Mouse (Mus musculus) embryonic facial prominence, embryonic 13.5 days (tissue): Measurements from ENCODE around the gene Fmn2. TPM values are rescaled to one million over a fixed set of nuclear protein-coding genes. Genes with fewer than 3 reads are reported as not detected.

ENCODE experiments used
- ATAC-seq: fragments of 200-750 bp; cut with Nextera tagmentation; 2 replicates; pipeline ENCODE4 v1.8.0; 2017; ENCODE audit warnings: low read depth; ENCODE audit not compliant: insufficient number of reproducible peaks, insufficient read depth, low FRiP score, low TSS enrichment
- H3K27ac ChIP-seq: fragments of 300-500 bp; sonication (generic); 2 replicates; pipeline ENCODE4 v1.5.1; 2015; ENCODE audit warnings: moderate library complexity, mild to moderate bottlenecking, inconsistent platforms
- H3K27me3 ChIP-seq: fragments of 300-500 bp; sonication (generic); 2 replicates; pipeline ENCODE4 v1.6.1; 2015; ENCODE audit warnings: mild to moderate bottlenecking, inconsistent platforms
- H3K36me3 ChIP-seq: fragments of 300-500 bp; sonication (generic); 2 replicates; pipeline ENCODE4 v1.6.1; 2015; ENCODE audit warnings: mild to moderate bottlenecking, inconsistent platforms
- H3K4me1 ChIP-seq: fragments of 300-500 bp; sonication (generic); 2 replicates; pipeline ENCODE4 v1.6.1; 2015; ENCODE audit warnings: inconsistent platforms
- H3K4me2 ChIP-seq: fragments of 300-500 bp; sonication (generic); 2 replicates; pipeline ENCODE4 v1.6.1; 2015; ENCODE audit warnings: moderate library complexity, mild to moderate bottlenecking, inconsistent platforms
- H3K4me3 ChIP-seq: fragments of 300-500 bp; sonication (generic); 2 replicates; pipeline ENCODE4 v1.5.1; 2015; ENCODE audit warnings: mild to moderate bottlenecking, inconsistent platforms
- H3K9ac ChIP-seq: fragments of 300-500 bp; sonication (generic); 2 replicates; pipeline ENCODE4 v1.6.1; 2015; ENCODE audit warnings: mild to moderate bottlenecking, inconsistent platforms
- H3K9me3 ChIP-seq: fragments of 300-500 bp; sonication (generic); 2 replicates; pipeline ENCODE4 v1.6.1; 2016; ENCODE audit warnings: inconsistent platforms
- WGBS: fragments of 180-500 bp; shearing (Covaris S2); methylation state at CpG from one replicate; pipeline ENCODE4 v1.1.7; 2015; ENCODE audit warnings: mixed read lengths; 5-methylcytosine and 5-hydroxymethylcytosine counted together
- polyA plus RNA-seq: library from polyadenylated mRNA; unstranded; fragments of >200 nt; fragmentation: Nextera tagmentation; extraction: Ambion mirVana; gene quantifications from 2 replicates; pipeline ENCODE4 v1.2.1, GENCODE M21; 2015

The Fmn2 gene
- polyA plus RNA-seq, 1 experiment from 2014 or later = 3.2 TPM

DNA sequence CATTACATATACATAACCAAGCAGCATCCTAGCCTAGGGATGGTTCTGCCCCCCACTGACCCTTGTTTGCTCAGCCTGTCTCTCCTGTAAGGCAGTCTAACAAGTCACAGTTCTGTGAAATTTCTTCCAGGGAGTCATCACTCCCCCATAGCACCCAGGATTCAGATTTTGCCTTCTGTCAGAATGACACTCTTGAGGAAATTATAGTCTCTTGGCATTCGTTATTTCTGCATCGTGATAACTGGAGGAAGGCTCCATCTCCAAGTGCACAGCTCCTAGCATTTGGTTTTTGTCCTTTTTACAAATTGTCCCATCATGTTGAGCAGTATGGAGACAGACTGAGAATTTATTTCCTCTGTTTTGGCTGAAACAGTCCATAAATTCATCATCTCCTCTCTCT lies 56.9 kb downstream of the Fmn2 start:
- no peaks in the 10 kb centered on the region for H3K4me1 ChIP-seq
- H3K9ac ChIP-seq = no peak overlapping the region
- no peaks in the 10 kb centered on the region for H3K27me3 ChIP-seq
- no peaks in the 10 kb centered on the region for H3K36me3 ChIP-seq
- no peak for ATAC-seq
- H3K4me2 ChIP-seq = no peak overlapping the region
- H3K27ac ChIP-seq = no peak overlapping the region
- no peak overlapping the region for H3K4me3 ChIP-seq
- H3K9me3 ChIP-seq = no peaks in the 10 kb centered on the region
- 93% methylated on average over 2 of the region's 2 CpGs for WGBS

- no peaks in the 10 kb centered on the region for H3K9me3 ChIP-seq
Observed at GRCm38 (mm10) chr1:174564561-174564960, 62.9 kb downstream of the Fmn2 start.

GRCm38 (mm10) chr1:174568609-174569008 lies 67.0 kb downstream of the Fmn2 start:
- no peak overlapping the region for H3K27ac ChIP-seq
- H3K4me3 ChIP-seq = no peak overlapping the region
- H3K36me3 ChIP-seq = no peaks in the 10 kb centered on the region
- 87% methylated on average over 3 of the region's 3 CpGs for WGBS
- no peaks in the 10 kb centered on the region for H3K27me3 ChIP-seq
- H3K9ac ChIP-seq = no peak overlapping the region
- no peak overlapping the region for H3K4me2 ChIP-seq
- ATAC-seq = no peak
- no peaks in the 10 kb centered on the region for H3K4me1 ChIP-seq
- no peaks in the 10 kb centered on the region for H3K9me3 ChIP-seq

More at GRCm38 (mm10) chr1:174564561-174564960, 62.9 kb downstream of the Fmn2 start:
- H3K9ac ChIP-seq = no peak overlapping the region
- WGBS = 89% methylated on average over 6 of the region's 6 CpGs
- H3K4me2 ChIP-seq = no peak overlapping the region
- no peaks in the 10 kb centered on the region for H3K27me3 ChIP-seq
- H3K27ac ChIP-seq = no peak overlapping the region
- ATAC-seq = no peak
- no peak overlapping the region for H3K4me3 ChIP-seq
- no peaks in the 10 kb centered on the region for H3K36me3 ChIP-seq
- H3K4me1 ChIP-seq = no peaks in the 10 kb centered on the region

DNA sequence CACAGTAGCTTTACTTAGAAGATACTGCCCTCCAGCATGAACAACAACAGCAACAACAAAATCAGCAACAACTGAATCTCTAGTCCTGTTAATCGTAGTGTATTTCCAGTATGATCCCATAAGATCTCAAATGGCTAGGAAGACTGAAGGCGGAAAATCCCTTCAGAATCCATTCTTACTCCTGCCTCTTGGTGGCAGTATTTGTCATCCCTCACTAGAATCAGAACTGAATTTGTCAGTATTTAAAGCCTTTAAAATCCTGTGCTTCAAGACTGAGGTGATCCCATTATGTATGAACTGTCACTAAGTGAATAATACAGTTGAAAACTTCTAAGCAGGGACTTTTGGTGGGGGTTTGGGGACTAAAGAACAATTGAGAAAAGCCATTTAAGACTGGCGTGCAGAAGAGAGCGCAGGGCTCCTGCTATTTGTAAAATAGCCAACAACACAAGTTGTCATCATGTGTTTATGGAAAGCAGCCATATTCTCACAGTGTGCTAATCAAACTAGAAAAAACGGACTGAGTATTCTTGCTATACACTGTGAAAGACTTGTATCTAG lies 90.9 kb downstream of the Fmn2 start:
- Histone ChIP-seq H3K9ac (no peak overlapping the region), H3K4me1 (no peaks in the 10 kb centered on the region), H3K36me3 (no peaks in the 10 kb centered on the region), H3K4me2 (no peak overlapping the region), H3K27ac (no peak overlapping the region), H3K9me3 (no peaks in the 10 kb centered on the region), H3K27me3 (no peaks in the 10 kb centered on the region), H3K4me3 (no peak overlapping the region)
- ATAC-seq = no peak
- 66% methylated on average over 5 of the region's 5 CpGs for WGBS

DNA sequence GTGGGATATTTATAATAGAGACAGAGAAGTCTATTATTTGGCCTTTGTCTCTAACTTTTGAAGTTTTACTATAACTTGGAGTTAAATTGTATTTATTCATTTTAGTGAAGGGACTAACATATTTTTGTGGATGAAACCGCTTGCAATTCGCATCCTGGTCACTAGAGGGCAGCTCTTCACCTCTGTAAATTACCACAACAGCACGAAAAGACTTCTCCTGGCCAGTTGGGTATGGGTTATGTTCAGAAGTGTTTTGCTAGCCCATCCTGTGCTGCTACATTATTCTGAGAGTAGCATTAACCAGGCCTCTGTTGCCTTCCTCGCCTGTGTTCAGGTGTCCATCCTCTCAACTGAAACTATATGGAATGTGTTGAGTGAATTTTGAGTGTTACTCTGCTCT lies 93.4 kb downstream of the Fmn2 start:
- ATAC-seq = no peak
- Histone ChIP-seq H3K27ac (no peak overlapping the region), H3K27me3 (no peaks in the 10 kb centered on the region), H3K36me3 (no peaks in the 10 kb centered on the region), H3K4me2 (no peak overlapping the region), H3K9me3 (no peaks in the 10 kb centered on the region), H3K4me1 (no peaks in the 10 kb centered on the region), H3K4me3 (no peak overlapping the region), H3K9ac (no peak overlapping the region)
- WGBS = 5% methylated on average over 4 of the region's 4 CpGs

DNA sequence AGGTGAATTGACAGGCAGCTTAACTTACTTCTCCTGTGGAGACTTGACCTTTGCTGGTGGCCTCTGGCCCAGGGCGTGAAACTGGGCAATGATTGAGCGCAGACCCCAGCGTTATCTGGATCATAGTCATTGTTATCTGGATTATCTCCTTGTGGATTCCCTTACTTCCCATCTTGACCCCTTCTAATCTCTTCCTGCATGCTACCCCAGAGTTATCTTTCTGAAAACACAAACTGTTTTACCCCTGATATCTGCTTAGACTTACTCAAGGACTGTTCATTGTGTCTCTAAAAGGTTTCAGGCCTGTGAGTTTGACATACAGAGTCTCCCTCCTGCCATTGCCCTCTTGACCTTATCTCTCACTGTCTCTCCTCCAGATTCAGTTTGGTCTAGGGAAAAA lies 95.9 kb downstream of the Fmn2 start:
- Histone ChIP-seq H3K4me1 (no peaks in the 10 kb centered on the region), H3K27ac (no peak overlapping the region), H3K27me3 (no peaks in the 10 kb centered on the region), H3K4me2 (no peak overlapping the region), H3K4me3 (no peak overlapping the region), H3K36me3 (no peaks in the 10 kb centered on the region), H3K9me3 (no peaks in the 10 kb centered on the region), H3K9ac (no peak overlapping the region)
- 88% methylated on average over 3 of the region's 3 CpGs for WGBS
- ATAC-seq = no peak

DNA sequence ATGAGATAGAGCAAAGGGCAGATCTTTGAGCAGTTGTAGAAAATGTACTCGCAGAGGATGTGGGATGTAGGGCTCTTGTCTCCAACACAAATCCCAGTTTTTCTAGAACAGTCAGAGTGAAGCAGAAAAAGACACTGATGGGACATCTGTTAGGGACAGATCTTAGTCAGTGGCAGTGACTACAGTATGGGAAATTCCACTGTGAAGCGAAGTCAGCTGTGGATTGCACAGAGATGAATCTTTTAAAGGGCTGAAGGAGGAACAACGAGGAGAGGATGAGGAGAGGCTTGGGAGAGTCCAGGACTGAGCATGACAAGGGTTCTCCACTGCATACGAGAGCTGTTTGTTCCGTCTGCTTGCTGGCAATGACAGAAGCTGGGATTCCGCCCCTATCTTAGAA lies 96.6 kb downstream of the Fmn2 start:
- ATAC-seq = no peak
- H3K36me3 ChIP-seq = no peaks in the 10 kb centered on the region
- H3K4me1 ChIP-seq = no peaks in the 10 kb centered on the region
- WGBS = 89% methylated on average over 6 of the region's 6 CpGs
- H3K9me3 ChIP-seq = no peaks in the 10 kb centered on the region
- H3K27ac ChIP-seq = no peak overlapping the region
- no peak overlapping the region for H3K4me3 ChIP-seq
- no peaks in the 10 kb centered on the region for H3K27me3 ChIP-seq
- H3K4me2 ChIP-seq = no peak overlapping the region
- H3K9ac ChIP-seq = no peak overlapping the region

- Histone ChIP-seq H3K9me3 (no peaks in the 10 kb centered on the region), H3K27me3 (no peaks in the 10 kb centered on the region), H3K4me3 (no peak overlapping the region), H3K27ac (no peak overlapping the region), H3K9ac (no peak overlapping the region), H3K36me3 (no peaks in the 10 kb centered on the region), H3K4me2 (no peak overlapping the region), H3K4me1 (no peaks in the 10 kb centered on the region)
- 92% methylated on average over 2 of the region's 2 CpGs for WGBS
- ATAC-seq = no peak
Observed at GRCm38 (mm10) chr1:174600041-174600440, 98.4 kb downstream of the Fmn2 start.

GRCm38 (mm10) chr1:174600620-174601019 lies 99.0 kb downstream of the Fmn2 start:
- Histone ChIP-seq H3K4me3 (no peak overlapping the region), H3K9me3 (no peaks in the 10 kb centered on the region), H3K4me2 (no peak overlapping the region), H3K9ac (no peak overlapping the region), H3K27ac (no peak overlapping the region), H3K36me3 (no peaks in the 10 kb centered on the region), H3K27me3 (no peaks in the 10 kb centered on the region), H3K4me1 (no peaks in the 10 kb centered on the region)
- ATAC-seq = no peak
- 50% methylated on average over 1 of the region's 1 CpGs for WGBS

- no peaks in the 10 kb centered on the region for H3K9me3 ChIP-seq
- no peak overlapping the region for H3K9ac ChIP-seq
- H3K27ac ChIP-seq = no peak overlapping the region
- H3K36me3 ChIP-seq = 0 out of 2 replicates have a peak, but pooled peaks cover 7% of the 10 kb centered on the region
- ATAC-seq = peak; percentile 72
- WGBS = 24% methylated on average over 4 of the region's 4 CpGs
- H3K4me2 ChIP-seq = no peak overlapping the region
- H3K4me3 ChIP-seq = no peak overlapping the region
- peaks cover 3% of the 10 kb centered on the region; the same call in 1 of the 2 replicates for H3K27me3 ChIP-seq
- H3K4me1 ChIP-seq = no peaks in the 10 kb centered on the region
Observed at GRCm38 (mm10) chr1:174617368-174617767, 115.7 kb downstream of the Fmn2 start.

GRCm38 (mm10) chr1:174621512-174621911 lies 119.9 kb downstream of the Fmn2 start:
- 50% methylated on average over 1 of the region's 1 CpGs for WGBS
- Histone ChIP-seq H3K4me1 (no peaks in the 10 kb centered on the region), H3K36me3 (no peaks in the 10 kb centered on the region), H3K4me2 (no peak overlapping the region), H3K27me3 (peaks cover 3% of the 10 kb centered on the region; the same call in 1 of the 2 replicates), H3K4me3 (no peak overlapping the region), H3K9me3 (no peaks in the 10 kb centered on the region), H3K9ac (no peak overlapping the region), H3K27ac (no peak overlapping the region)
- ATAC-seq = no peak

GRCm38 (mm10) chr1:174623054-174623453 lies 121.4 kb downstream of the Fmn2 start:
- Histone ChIP-seq H3K9me3 (no peaks in the 10 kb centered on the region), H3K4me1 (no peaks in the 10 kb centered on the region), H3K9ac (no peak overlapping the region), H3K27ac (no peak overlapping the region), H3K27me3 (peaks cover 3% of the 10 kb centered on the region; the same call in 1 of the 2 replicates), H3K4me3 (no peak overlapping the region), H3K4me2 (no peak overlapping the region), H3K36me3 (no peaks in the 10 kb centered on the region)
- ATAC-seq = no peak
- 36% methylated on average over 3 of the region's 3 CpGs for WGBS
